Mouse (Mus musculus) ES-E14 (cell line): ENCODE results near the gene Lca5l. TPM values are rescaled to one million over a fixed set of nuclear protein-coding genes. Genes with fewer than 3 reads are reported as not detected.

ENCODE experiments used
- DNase-seq: peaks from one replicate; pipeline ENCODE4 v3.0.0-alpha.2; 2013; ENCODE audit warnings: low read depth, low spot score
- H3K27ac ChIP-seq: 2 replicates; pipeline ENCODE4 v1.5.1; 2012; ENCODE audit warnings: low read depth, mild to moderate bottlenecking, low read length, moderate library complexity, mixed read lengths; ENCODE audit not compliant: poor library complexity, insufficient read depth, severe bottlenecking
- H3K36me3 ChIP-seq: 2 replicates; pipeline ENCODE4 v1.6.1; 2012; ENCODE audit warnings: mild to moderate bottlenecking, low read length, moderate library complexity, mixed read lengths; ENCODE audit not compliant: control insufficient read depth, poor library complexity, insufficient read depth, severe bottlenecking
- H3K4me1 ChIP-seq, 2 experiments: fragments of 150-350 bp in 1 of 2; sonication (generic) in 1 of 2; 2 replicates each; pipeline ENCODE4 v1.6.1; 2012; ENCODE audit warnings: low read length in 2 of 2, mild to moderate bottlenecking in 1 of 2, mixed read lengths in 1 of 2; ENCODE audit not compliant: control insufficient read depth in 2 of 2, insufficient read depth in 2 of 2, poor library complexity in 1 of 2
- H3K4me3 ChIP-seq, 2 experiments: fragments of 150-350 bp in 1 of 2; sonication (generic) in 1 of 2; 2 replicates each; pipeline ENCODE4 v1.5.1; 2012; ENCODE audit warnings: low read length in 2 of 2, low read depth in 1 of 2, mild to moderate bottlenecking in 1 of 2, mixed read lengths in 1 of 2; ENCODE audit not compliant: insufficient read depth in 1 of 2, poor library complexity in 1 of 2, severe bottlenecking in 1 of 2
- H3K9ac ChIP-seq: 2 replicates; pipeline ENCODE4 v1.6.1; 2012; ENCODE audit warnings: low read depth, mild to moderate bottlenecking, low read length, mixed read lengths; ENCODE audit not compliant: poor library complexity, insufficient read depth, severe bottlenecking
- H3K9me3 ChIP-seq: fragments of 150-350 bp; sonication (generic); 2 replicates; pipeline ENCODE4 v1.6.1; 2012; ENCODE audit warnings: low read depth, mild to moderate bottlenecking, low read length; ENCODE audit not compliant: control insufficient read depth, insufficient read depth
- CHD2 ChIP-seq: IDR thresholded peaks from 2 replicates; pipeline ENCODE4 v1.6.1; 2014; ENCODE audit warnings: mild to moderate bottlenecking, low read depth, low read length, inconsistent platforms
- HCFC1 ChIP-seq: IDR thresholded peaks from 2 replicates; pipeline ENCODE4 v1.6.1; 2012; ENCODE audit warnings: low read length, inconsistent platforms, borderline replicate concordance; ENCODE audit not compliant: insufficient read depth
- MAFK ChIP-seq: IDR thresholded peaks from 2 replicates; pipeline ENCODE4 v1.6.1; 2014; ENCODE audit warnings: mild to moderate bottlenecking, low read depth, low read length, inconsistent platforms; ENCODE audit not compliant: insufficient read depth
- ZC3H11A ChIP-seq: IDR thresholded peaks from 2 replicates; pipeline ENCODE4 v1.6.1; 2012; ENCODE audit warnings: low read depth, mild to moderate bottlenecking, inconsistent platforms, low read length, borderline replicate concordance
- ZNF384 ChIP-seq: IDR thresholded peaks from 2 replicates; pipeline ENCODE4 v1.6.1; 2012; ENCODE audit warnings: low read depth, low read length, inconsistent platforms
- in situ Hi-C, 2 experiments: fragments of 600-800 bp; cut with MboI; formaldehyde crosslinking; loops; one replicate each; pipeline ENCODE4 v1.15.1; 2025; ENCODE audit warnings: low sequenced_read_pairs in 2 of 2, inconsistent platforms in 1 of 2; ENCODE audit not compliant: unreplicated experiment in 2 of 2
- total RNA-seq: library from RNA; depleted of rRNA; stranded (reverse); fragments of 300-350 nt; gene quantifications from 2 replicates; pipeline ENCODE4 v1.2.3, GENCODE M21; 2012

Gene Lca5l
- total RNA-seq, 1 experiment = 0.58 TPM

DNA sequence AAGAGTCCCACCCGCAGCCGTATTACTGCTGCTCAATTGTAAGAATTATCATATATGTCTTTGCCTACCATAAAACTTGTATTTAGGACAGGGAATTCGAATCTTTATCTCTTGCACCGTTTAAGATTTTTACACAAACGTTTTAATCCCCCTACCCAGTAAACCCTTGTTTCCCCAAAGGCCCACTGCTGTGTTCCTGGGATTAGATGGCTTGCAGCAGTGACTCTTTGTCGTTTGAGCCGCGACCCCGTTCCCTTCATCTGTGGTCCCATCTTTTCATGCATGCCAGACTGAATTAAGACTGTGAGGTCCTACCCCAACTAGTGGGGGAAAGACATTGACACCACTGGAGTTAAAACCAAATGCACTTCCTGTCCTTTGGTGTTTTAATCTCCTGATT lies 63.6 kb downstream of the Lca5l start:
- no peak for DNase-seq
- Histone ChIP-seq H3K4me3 (peak overlapping the region; percentile 72 to 84), H3K9me3 (no peaks in the 10 kb centered on the region), H3K27ac (no peak overlapping the region; the same call in 1 of the 2 replicates), H3K36me3 (peaks cover 23% of the 10 kb centered on the region), H3K9ac (peak overlapping the region; percentile 96), H3K4me1 (peaks cover 2 to 4% of the 10 kb centered on the region in 2 experiments; a peak in 1 of 4 replicates)
- TF ChIP-seq MAFK = no peak
- TF ChIP-seq ZNF384 = no peak
- no peak for TF ChIP-seq ZC3H11A
- TF ChIP-seq CHD2 = no peak
- no peak for TF ChIP-seq HCFC1
- in situ Hi-C loops = no loop called here

DNA sequence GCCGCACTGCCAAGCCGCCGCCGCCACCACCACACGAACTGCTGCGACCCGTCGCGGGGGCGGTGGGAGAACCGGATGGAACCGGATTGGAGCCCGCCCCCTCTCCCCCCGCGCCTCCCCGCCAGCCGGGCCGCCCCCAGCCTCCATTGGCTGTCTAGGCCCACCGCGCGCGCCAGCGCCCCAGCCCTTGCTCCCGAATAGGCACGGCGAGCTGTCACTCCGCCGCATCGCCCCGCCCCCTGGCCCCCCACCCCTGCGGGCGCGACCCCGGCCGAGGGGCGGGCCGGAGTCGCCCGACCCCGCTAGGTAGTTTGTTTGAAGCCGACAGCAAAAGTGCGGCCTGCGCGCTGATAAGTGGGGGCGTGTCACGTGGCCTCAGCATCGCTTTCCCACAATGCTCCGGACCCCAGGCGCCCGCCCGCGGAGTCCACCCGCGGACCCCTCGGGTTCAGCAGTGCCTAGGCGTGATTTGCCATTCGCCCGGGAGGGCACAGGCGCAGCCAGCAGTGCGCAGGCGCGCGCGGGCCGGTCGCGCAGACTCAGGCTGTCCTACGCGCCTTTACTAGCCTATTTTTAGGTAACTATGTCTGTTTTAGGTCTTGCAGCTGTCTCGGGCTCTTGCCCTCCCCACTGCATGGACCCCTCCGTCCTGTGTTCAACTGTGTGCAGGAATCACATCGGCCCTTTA lies 64.3 kb downstream of the Lca5l start, which contains the start of gene Hmgn1:
Hmgn1 (minus strand) TSS at position 73 of the 688 bp plus-strand sequence.
- Histone ChIP-seq H3K36me3 (peaks cover 28% of the 10 kb centered on the region), H3K9ac (peak within 1 kb of the TSS; percentile 96), H3K27ac (peak within 1 kb of the TSS; percentile 91), H3K9me3 (no peaks in the 10 kb centered on the region), H3K4me1 (peaks cover 2 to 4% of the 10 kb centered on the region in 2 experiments; a peak in 1 of 4 replicates), H3K4me3 (peak within 1 kb of the TSS; percentile 88 to 99)
- TF ChIP-seq CHD2 = no peak
- no peak for TF ChIP-seq ZNF384
- TF ChIP-seq MAFK = no peak
- TF ChIP-seq ZC3H11A = no peak
- TF ChIP-seq HCFC1 = 0 out of 2 replicates have a peak, but pooled peaks have one; percentile 50
- DNase-seq = peak; percentile 91
- in situ Hi-C loops = no loop called here

- DNase-seq = no peak
- TF ChIP-seq HCFC1 = peak; percentile 48; the same call in 1 of the 2 replicates
- no peak for TF ChIP-seq ZNF384
- in situ Hi-C loops = no loop called here
- H3K9me3 ChIP-seq = no peaks in the 10 kb centered on the region
- peak overlapping the region; percentile 88 to 99 for H3K4me3 ChIP-seq
- H3K36me3 ChIP-seq = peaks cover 34% of the 10 kb centered on the region
- peak overlapping the region; percentile 95 for H3K9ac ChIP-seq
- H3K27ac ChIP-seq = peak overlapping the region; percentile 91
- H3K4me1 ChIP-seq = peaks cover 2 to 4% of the 10 kb centered on the region in 2 experiments; a peak in 1 of 4 replicates
Observed at GRCm38 (mm10) chr16:96127288-96127656, 64.8 kb downstream of the Lca5l start.

DNA sequence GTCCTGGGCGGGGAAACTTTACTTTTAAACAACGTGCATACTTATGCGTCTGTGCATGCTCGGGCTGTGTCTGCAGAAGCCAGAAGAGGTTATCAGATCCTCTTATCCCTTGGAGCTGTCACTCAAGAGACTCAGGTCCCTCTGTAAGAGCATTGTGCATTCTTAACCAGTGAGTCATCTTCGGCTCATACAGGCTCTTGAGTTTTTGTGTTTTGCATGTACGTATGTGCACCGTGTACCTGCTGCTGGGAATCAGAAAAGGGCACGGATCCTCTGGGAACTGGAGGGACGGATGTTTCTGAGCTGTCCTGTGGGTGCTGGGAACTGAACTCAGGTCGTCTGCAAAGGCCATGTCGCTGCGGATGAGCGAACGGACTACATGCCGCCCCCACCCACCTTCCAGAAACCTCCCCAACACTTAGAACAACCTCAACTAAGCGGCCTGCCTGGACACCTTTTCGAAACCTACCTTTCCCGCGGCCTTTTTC lies 65.3 kb downstream of the Lca5l start:
- Histone ChIP-seq H3K27ac (peak overlapping the region; percentile 91), H3K36me3 (peaks cover 34% of the 10 kb centered on the region), H3K4me3 (peak overlapping the region; percentile 88 to 99), H3K4me1 (peaks cover 2 to 4% of the 10 kb centered on the region in 2 experiments; a peak in 1 of 4 replicates), H3K9ac (peak overlapping the region; percentile 95), H3K9me3 (no peaks in the 10 kb centered on the region)
- in situ Hi-C loops = no loop called here
- DNase-seq = no peak
- TF ChIP-seq ZNF384 (no peak), ZC3H11A (no peak), HCFC1 (no peak), MAFK (no peak), CHD2 (no peak)

GRCm38 (mm10) chr16:96120022-96120623 lies 71.9 kb downstream of the Lca5l start:
- Histone ChIP-seq H3K9me3 (no peaks in the 10 kb centered on the region), H3K36me3 (peaks cover 27% of the 10 kb centered on the region), H3K9ac (no peak overlapping the region), H3K27ac (no peak overlapping the region), H3K4me3 (no peak overlapping the region), H3K4me1 (peaks cover 0 to 3% of the 10 kb centered on the region in 2 experiments; a peak in 1 of 4 replicates)
- in situ Hi-C loops = no loop called here
- DNase-seq = no peak
- TF ChIP-seq MAFK (no peak), ZNF384 (no peak), CHD2 (no peak), HCFC1 (no peak), ZC3H11A (no peak)
